Mouse (Mus musculus) MN1 (cell line): Measurements from ENCODE around the gene T.
"Not testable (repeated sequence)": the region's sequence is repeated elsewhere in the genome, so short reads cannot be mapped to it uniquely, and the experiment has no call there.

ENCODE experiments used
- DNase-seq: peaks from one replicate; pipeline ENCODE4 v3.0.0-alpha.2; 2016; ENCODE audit warnings: low spot score

The T gene

DNA sequence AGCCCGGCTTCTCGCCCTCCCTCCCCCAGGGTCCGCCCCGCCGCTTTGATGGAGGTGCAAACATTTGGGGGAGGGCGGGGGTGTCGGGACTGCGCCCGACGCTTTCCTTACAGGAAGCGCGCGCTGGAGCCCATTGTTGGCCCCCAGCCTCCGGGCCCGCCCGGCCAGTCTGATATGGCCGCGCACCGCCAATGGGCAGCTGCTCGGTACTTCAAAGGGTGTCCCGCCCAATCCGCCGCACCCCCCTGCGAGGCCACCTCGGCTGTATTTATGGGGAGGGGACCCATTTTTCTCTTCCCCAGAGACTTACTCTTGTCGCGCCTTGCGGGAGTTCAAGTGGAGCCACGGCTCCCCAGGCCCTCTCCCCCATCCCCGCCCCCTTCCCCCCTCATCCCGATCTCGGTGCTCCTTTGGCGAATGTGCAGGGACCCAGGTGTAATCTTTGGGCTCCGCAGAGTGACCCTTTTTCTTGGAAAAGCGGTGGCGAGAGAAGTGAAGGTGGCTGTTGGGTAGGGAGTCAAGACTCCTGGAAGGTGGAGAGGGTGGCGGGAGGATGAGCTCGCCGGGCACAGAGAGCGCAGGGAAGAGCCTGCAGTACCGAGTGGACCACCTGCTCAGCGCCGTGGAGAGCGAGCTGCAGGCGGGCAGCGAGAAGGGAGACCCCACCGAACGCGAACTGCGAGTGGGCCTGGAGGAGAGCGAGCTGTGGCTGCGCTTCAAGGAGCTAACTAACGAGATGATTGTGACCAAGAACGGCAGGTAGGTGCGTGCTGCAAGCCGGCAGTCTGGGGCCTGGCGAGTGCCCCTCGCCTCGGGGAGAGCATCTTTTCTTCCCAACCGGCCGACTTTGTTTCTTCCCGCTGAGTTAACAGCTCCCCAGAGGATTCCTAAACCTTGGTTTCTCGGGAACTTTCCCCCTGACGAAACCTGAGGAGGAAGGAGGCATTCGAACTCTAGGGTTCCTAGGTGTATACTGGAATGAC, at the start of gene T:
T (plus strand) TSS at position 446 of the 983 bp plus-strand sequence.
- DNase-seq = no peak

DNA sequence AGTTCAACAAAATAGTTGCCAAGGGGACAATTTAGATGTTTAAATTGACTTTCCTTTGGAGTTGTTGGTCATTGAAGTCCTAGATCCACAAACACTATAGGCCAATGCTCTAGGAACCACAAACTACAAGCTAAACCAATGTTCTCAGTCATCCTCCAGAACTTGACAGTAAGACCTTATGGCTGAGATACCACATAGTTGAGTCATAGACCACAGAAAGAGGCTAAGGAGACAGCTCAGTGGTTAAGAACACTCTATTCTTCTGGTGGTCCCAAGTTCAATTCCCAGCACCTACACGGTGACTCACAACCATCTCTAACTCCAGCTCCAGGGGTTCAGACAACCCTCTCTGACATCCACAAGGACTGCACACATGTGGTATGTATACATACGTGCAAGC, 48.8 kb upstream of the T start:
- DNase-seq = no peak

DNA sequence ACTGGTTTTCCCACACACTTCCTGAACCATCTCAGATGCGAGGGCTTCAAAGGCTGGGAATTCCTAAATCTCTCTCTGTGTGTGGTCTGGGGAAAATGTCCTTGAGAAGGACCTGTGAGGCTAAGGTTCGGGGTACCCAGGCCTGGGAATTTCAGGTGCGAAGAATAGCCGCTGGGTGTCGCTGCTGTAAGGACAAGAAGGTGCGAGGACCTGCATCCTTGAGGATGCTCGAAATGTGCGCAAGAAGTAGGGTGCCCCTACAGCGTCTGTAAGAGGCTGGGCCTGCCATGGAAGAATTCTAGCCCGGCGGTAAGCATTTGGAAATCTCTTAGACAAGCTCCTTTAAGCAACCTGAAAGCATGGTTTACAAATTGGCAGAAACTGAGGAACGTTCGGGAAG, 45.8 kb upstream of the T start:
- DNase-seq = peak; percentile 70

DNA sequence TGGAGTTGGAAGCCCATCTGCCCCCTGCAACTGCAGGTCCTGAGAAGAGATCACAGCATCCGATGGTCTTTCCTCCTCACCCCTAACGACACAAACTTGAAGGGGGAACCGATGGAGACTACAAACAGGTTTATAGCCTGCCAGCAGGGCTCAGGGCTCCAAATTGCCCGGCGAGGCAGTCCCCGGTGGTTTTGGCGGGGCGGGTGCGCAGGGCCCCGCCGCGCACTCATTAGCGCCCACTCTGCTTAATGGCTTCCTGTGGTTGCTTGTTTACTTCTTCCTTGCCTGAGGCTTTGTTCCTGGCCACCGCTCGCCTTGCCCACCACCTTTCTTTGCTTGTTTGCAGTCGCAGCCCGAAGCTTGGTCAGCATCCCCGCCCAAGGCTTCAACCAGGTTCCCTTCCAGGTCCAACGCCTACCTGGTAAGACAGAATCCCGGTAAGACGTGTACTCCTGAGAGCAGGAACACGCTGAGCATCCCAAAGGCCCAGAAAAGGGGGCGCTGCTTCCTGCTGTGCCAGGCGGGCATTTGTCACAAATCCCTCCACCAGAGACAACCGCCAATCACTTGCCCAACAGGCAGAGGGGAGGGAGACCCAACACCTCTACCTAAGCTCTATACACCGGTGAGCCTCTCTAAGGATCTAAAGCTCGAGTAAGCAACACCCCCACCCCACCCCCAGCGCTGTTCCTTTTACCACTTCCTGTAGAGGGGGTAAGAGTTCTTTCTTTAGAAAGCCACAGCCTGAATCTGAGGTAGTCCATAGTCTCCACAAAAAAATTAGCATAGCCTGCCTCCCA, 45.0 kb upstream of the T start:
- DNase-seq = no peak

- no peak for DNase-seq
Observed at GRCm38 (mm10) chr17:8389790-8390095, 44.5 kb upstream of the T start.

GRCm38 (mm10) chr17:8390487-8390886, 43.7 kb upstream of the T start:
- DNase-seq = no peak

- DNase-seq = no peak
Observed at GRCm38 (mm10) chr17:8396371-8396770, 37.9 kb upstream of the T start.

DNA sequence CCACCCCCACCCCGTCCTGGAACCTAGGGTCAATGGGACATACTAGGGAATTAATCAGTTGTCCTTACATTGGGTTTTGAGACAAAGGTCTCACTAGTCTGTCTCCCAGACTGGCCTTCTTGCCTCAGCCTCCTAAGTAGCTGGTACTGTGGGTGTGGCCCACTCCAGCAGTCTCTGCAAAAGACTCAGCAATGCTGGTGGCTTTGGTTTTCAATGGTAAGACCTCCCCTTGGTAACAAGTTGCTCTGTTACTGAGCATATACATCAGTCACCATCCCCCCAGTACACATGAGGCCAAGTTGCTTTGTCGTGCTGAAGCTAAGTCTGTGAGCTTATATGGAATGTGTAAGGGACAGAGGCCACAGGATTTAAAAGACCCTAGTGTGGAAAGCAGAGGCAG, 36.3 kb upstream of the T start:
- no peak for DNase-seq

DNA sequence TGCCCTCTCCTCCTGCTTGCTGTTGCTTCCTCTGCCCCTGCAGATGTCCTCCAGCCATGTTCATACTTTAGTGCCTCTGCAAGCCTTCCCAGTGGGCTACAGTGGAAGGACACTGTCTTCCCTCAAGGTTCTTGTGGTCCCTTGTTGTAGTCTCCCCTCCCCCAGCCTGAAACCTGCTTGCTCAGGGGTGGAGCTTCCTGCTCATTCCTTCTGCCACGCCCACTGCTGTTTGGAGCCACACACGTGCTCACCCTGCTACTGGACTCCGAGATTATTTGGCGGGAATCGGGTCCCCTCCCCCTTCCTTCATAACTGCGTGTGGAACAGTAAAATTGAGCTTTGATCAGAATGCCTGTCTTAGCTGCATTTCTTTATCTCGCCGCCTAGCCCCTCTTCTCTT, 30.3 kb upstream of the T start:
- not testable (repeated sequence) for DNase-seq

GRCm38 (mm10) chr17:8406285-8406684, 27.9 kb upstream of the T start:
- no peak for DNase-seq

DNA sequence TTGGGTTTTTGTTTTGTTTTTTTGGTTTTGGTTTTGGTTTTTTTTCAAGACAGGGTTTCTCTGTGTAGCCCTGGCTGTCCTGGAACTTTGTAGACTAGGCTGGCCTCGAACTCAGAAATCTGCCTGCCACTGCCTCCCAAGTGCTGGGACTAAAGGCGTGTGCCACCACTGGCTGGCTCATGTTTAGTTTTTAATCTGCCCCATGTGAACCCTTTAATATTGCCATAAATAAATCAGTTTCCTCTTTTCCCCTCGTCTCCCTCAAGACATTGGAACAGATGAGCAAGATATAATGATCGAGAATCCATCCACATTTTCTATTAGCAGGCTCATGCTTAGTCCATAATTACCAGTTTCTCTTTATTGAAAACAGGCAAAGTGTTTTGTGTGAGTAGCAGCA, 26.2 kb upstream of the T start:
- not testable (repeated sequence) for DNase-seq

DNA sequence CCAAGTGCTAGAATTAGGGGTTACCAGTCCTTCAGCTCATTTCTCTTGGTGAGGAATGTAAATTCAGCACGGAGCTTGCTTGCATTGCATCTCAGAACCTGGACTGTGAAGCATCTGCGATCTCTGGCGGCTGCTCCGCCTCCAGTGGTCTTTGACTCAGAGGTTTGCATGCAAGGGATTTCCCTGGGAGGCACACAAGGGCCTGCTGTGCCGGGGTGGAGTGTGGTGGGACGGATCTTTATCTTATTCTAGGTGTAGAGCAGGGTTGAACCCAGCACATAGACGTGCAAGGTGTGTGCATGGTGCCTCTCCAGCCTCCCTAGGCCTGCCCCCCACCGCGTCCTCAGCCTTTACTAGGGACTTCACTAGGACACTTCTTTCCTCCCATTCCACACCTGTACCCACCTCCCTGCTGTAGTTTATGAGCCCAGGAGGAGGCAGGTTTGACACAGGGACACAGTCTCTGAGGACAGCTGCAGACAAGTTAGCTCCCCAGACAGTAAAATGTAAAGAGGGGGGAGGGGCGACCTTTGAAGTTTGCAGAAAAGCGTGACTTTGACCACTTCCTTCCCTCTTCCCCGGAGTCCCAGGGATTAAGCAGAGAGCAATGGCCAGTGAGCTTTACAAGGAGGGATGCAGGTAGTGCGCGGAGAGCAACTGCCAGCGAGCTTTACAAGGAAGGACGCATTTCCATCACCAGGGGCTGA, 25.5 kb upstream of the T start:
- no peak for DNase-seq

GRCm38 (mm10) chr17:8410330-8410729, 23.9 kb upstream of the T start:
- DNase-seq = no peak

- DNase-seq = no peak
Observed at GRCm38 (mm10) chr17:8413656-8414055, 20.6 kb upstream of the T start.

DNA sequence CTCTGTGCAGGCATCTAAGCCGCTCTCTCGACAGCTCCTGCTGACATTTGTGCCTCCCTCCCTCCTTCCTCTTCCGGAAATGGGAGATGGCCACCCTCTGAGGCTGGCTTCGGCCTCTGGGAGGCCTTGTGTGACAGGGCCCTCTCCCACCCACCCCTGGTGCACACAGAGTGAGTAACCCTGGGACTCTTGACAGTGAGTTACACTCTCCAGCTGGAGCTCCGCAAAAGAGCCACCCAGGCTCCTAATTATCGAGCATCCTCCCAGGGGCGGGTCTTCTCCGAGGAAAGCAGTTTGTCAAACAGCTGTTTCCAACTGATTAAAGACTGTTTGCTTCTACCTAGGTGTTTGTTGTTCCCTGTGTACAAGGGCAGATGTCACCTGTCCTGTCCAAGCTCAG, 18.7 kb upstream of the T start:
- peak; percentile 47 for DNase-seq

DNA sequence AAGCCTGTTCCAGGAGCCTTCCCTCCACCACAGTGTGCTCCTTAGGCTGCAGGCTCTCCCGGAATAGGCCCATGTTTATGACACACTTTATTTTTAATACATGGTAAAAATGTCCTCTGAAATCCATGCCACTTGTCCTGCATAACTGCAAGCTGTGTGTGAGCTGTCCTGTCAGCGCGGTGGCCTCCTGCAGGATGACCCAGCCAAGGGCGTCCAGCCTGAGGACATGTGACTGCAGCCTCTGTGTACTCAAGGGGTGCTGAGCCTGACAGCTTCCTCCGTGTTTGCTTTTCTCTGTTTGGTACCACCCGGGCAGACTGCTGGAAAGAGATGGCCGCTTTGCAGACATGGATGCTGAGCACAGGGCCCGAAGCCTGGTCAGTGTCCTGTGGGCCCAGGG, 17.4 kb upstream of the T start:
- no peak for DNase-seq

DNA sequence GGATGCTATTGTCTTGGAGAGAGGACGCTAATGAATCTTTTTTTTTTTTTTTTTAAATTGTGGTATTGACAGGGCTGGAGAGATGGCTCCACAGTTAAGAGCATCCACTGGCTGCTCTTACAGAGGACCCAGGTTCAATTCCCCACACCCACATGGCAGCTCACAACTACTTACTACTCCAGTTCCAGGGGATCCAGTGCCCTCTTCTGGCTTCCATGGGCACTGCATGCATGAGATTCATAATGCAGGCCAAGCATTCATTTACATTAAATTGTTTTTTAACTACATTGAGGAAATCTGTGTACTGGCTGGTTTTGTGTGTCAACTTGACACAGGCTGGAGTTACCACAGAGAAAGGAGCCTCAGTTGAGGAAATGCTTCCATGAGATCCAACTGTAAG, 13.5 kb upstream of the T start:
- DNase-seq = no peak

DNA sequence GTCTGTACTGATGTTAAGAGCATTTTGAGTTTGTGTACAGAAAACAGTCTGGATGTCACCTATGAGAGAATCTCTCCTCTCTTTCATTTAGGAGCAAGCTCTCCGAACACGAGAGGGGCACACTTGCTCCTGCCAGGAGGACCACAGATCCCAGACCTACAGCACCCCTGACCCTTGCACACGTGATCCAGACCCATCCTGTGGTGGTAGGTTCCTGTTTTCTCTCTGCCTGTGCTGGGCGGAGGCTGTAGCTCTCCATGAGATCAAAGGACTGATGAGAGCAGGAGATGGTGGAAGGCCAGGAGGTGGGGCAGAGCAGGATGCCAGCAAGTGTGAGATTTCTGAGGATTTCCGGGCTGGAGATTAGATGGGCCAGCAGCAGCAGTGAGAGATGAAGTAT, 12.7 kb upstream of the T start:
- no peak for DNase-seq

DNA sequence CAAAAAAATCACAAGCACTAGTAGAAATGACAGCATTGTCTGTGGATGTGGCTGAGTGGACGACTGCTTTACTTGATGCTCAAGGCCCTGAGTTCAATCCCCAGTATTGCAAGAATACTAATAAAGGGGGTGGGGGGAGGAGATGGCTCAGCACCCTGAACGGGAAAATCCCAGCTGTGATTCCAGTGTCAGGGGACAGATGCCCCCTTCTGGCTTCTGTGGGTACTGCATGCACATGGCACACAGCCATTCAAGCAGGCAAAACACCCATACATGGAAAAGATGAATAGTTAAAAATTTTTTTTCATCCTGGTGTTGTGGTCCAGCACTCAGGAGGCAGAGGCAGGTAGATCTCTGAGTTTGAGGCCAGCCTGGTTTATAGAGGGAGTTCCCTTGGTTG, 10.9 kb upstream of the T start:
- DNase-seq = peak; percentile 22

DNA sequence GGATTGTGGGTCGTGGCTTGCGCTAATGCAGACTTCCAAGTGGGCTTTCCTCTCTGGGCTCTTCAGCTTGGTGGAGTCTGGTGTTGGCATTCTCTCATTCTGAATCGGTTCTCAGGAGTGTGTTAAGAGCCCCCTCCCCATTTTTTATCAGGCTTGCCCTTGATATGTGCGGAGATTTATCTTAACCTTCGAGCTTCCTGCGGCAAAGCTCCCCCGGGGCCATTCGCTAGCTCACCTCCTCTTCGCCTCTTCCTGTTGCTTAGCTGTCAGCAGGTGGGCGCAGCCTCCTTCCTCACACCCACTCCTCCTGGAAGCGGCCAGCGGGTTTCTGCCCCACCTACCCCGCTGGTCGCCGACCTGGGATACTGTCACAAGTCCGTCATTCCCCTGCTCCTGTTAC, 4.8 kb upstream of the T start:
- DNase-seq = no peak

- no peak for DNase-seq
Observed at GRCm38 (mm10) chr17:8429896-8430295, 4.3 kb upstream of the T start.

DNA sequence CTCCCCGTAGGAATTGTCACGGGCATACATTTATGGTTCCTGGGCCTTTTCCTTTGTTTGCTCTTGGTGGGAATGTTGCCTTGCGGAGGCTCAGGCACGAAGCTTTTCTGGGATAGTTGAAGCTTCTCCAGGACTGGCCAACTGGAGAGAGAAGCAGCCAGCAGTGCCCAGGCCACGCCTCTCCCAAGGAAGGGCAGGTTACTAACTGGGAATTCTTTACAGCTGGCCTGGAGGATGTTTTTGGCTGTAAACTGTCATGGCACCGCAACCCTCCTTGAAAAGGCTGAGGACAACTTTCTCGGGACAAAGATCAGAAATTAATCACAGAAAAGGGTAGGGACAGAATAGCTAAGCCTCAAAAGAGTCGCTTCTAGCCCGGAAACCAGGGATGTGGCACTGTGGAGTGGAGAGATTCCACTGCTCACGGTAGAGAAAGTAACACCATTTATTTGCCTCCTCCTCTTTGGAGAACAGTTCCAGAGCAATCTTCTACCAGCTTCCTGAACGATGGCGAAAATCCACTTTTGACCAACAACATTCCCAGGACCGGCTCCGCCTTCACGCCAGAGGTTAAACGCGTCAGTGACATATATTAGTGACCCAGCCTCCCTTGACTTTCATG, 1.9 kb upstream of the T start:
- no peak for DNase-seq
